24 mouse cellular contexts compared by ENCODE assay signal in the genomic region with DNA sequence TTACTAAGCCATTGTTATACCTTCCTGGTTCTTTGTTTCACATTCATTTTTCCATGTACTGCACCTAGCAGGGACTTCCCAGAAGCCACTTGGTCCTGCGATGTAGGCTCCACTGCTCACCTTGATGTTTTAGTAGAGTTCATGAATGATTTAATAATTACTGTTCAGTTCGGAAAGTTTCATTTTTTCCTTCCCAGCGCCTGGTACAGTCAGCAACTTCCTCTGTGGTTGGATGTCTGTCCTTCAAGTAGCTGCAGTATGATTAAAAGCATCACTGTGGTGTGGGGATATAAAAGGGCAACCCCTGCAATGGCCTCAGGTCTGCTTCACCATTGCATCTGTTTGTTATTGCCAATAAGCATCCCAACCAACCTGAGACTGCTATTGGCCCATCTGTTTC.
DNase-seq lines count a peak whose midpoint lies in the region; ATAC-seq lines count a peak whose summit lies in the region.
"Had no signal": no experiment of that assay in that cellular context is flagged by ENCODE, and none has a peak within 500 bp of the region (broad histone marks: within the 10 kb centered on the region; RNA-seq: fewer than 3 reads in every experiment).

No protein-coding gene starts in this region.

- no peaks in the 10 kb centered on the region for H3K36me3 ChIP-seq in megakaryocyte, embryonic 14.5 days (replicated peaks; ENCODE audit: low read length)
- H3K36me3 ChIP-seq: G1E had no signal

- ATAC-seq in megakaryocyte, adult 5-6 weeks (ENCODE audit: poor library complexity, severe bottlenecking) = no peak
- 0 out of 2 replicates have a peak, but pooled peaks have one; percentile 25 for ATAC-seq in common myeloid progenitor, adult 5-6 weeks (replicated peaks; ENCODE audit: low read depth, poor library complexity, severe bottlenecking)
- ATAC-seq in hematopoietic stem cell, adult 5-6 weeks (replicated peaks in 1 of 2; ENCODE audit: insufficient read depth in 1 of 2, low FRiP score in 2 of 2, low TSS enrichment in 1 of 2, low read depth in 1 of 2, poor library complexity in 2 of 2, severe bottlenecking in 2 of 2) = peak; percentile 58 to 73
- ATAC-seq: activated CD4-positive, CD25-positive, alpha-beta regulatory T cell, adult 4 months; CD4-positive, CD25-positive, alpha-beta regulatory T cell, adult 4 months; Patski had no signal

- peak overlapping the region; percentile 62 for H3K4me3 ChIP-seq in megakaryocyte, embryonic 14.5 days (replicated peaks)

- H3K9me3 ChIP-seq in megakaryocyte, embryonic 14.5 days = no peaks in the 10 kb centered on the region
- H3K9me3 ChIP-seq: G1E had no signal

- peak; percentile 22 for DNase-seq in 416B (ENCODE audit: low read depth)
- no peak for DNase-seq in c-Kit-positive CD71-positive TER-119-positive erythroid progenitor cells, embryonic 14.5 days (ENCODE audit: low spot score)
- no peak for DNase-seq in thymus, postnatal 0 days (ENCODE audit: low spot score)
- DNase-seq in thymus, postnatal 14 days = no peak
- DNase-seq: adrenal gland, adult 2 months; adrenal gland, adult 8-10 months; adrenal gland, postnatal 10 days; adrenal gland, postnatal 14 days; adrenal gland, postnatal 25 days; adrenal gland, postnatal 36 days; B cell, adult 2 months; cerebellum, adult 11 months; cerebellum, adult 11-12 months; cerebellum, adult 18-20 months; cerebellum, adult 2 months had no signal

- peaks cover 2% of the 10 kb centered on the region for H3K27me3 ChIP-seq in megakaryocyte, embryonic 14.5 days (replicated peaks)
- H3K27me3 ChIP-seq: CH12.LX, Patski had no signal

- H3K4me1 ChIP-seq in megakaryocyte, embryonic 14.5 days = peaks cover 26% of the 10 kb centered on the region
